Mouse (Mus musculus) MEL (cell line): ENCODE measurements around the gene Acta2.

ENCODE experiments used
- CHD2 ChIP-seq: IDR thresholded peaks from 2 replicates; pipeline ENCODE4 v1.6.1; 2011; ENCODE audit warnings: low read length, improper control_type of control experiment
- CTCF ChIP-seq, 3 experiments: IDR thresholded peaks in 2 of 3; conservative IDR thresholded peaks in 1 of 3; 2 replicates each; pipeline ENCODE4 v1.5.1; 2011 to 2012; ENCODE audit warnings: low read length in 3 of 3, low read depth in 2 of 3, mild to moderate bottlenecking in 2 of 3, improper control_type of control experiment in 1 of 3, inconsistent platforms in 1 of 3, mixed read lengths in 1 of 3, moderate library complexity in 1 of 3; ENCODE audit not compliant: control insufficient read depth in 1 of 3, insufficient read depth in 1 of 3, poor library complexity in 1 of 3, severe bottlenecking in 1 of 3
- E2F4 ChIP-seq: IDR thresholded peaks from 2 replicates; pipeline ENCODE4 v1.6.1; 2011; ENCODE audit warnings: low read depth, low read length, improper control_type of control experiment, borderline replicate concordance
- MAFK ChIP-seq: IDR thresholded peaks from 2 replicates; pipeline ENCODE4 v1.6.1; 2011; ENCODE audit warnings: low read depth, mild to moderate bottlenecking, low read length, improper control_type of control experiment, borderline replicate concordance
- MAX ChIP-seq: IDR thresholded peaks from 2 replicates; pipeline ENCODE4 v1.6.1; 2011; ENCODE audit warnings: low read length, improper control_type of control experiment
- MYC ChIP-seq: IDR thresholded peaks from 2 replicates; pipeline ENCODE4 v1.6.1; 2011; ENCODE audit warnings: low read depth, mild to moderate bottlenecking, low read length, improper control_type of control experiment, moderate library complexity
- POLR2A ChIP-seq, 2 experiments: IDR thresholded peaks; 2 replicates each; pipeline ENCODE4 v1.6.1; 2011 to 2012; ENCODE audit warnings: low read length in 2 of 2, mild to moderate bottlenecking in 2 of 2, control low read depth in 1 of 2, improper control_type of control experiment in 1 of 2, low read depth in 1 of 2, moderate library complexity in 1 of 2; ENCODE audit not compliant: control insufficient read depth in 1 of 2, insufficient read depth in 1 of 2, poor library complexity in 1 of 2
- SMC3 ChIP-seq: IDR thresholded peaks from 2 replicates; pipeline ENCODE4 v1.6.1; 2011; ENCODE audit warnings: low read depth, low read length, improper control_type of control experiment
- USF2 ChIP-seq, 2 experiments: IDR thresholded peaks; 2 replicates each; pipeline ENCODE4 v1.6.1; 2011 to 2012; ENCODE audit warnings: improper control_type of control experiment in 2 of 2, low read length in 2 of 2, borderline replicate concordance in 1 of 2, inconsistent platforms in 1 of 2, low read depth in 1 of 2, mild to moderate bottlenecking in 1 of 2; ENCODE audit not compliant: insufficient read depth in 1 of 2
- ZC3H11A ChIP-seq: IDR thresholded peaks from 2 replicates; pipeline ENCODE4 v1.6.1; 2012; ENCODE audit warnings: low read depth, mild to moderate bottlenecking, inconsistent platforms, low read length, improper control_type of control experiment

GRCm38 (mm10) chr19:34206760-34207440, 48.5 kb downstream of the Acta2 start:
- TF ChIP-seq MAX (no peak), CTCF (IDR thresholded peaks at IDR 0.05 in 2 of 3, conservative IDR thresholded peaks at IDR 0.05 in 1 of 3; ENCODE audit: control insufficient read depth in 1 of 3, insufficient read depth in 1 of 3, low read depth in 2 of 3, low read length in 3 of 3, poor library complexity in 1 of 3, severe bottlenecking in 1 of 3) (no peak), POLR2A (IDR thresholded peaks at IDR 0.05; ENCODE audit: control insufficient read depth in 1 of 2, insufficient read depth in 1 of 2, low read depth in 1 of 2, low read length in 2 of 2, poor library complexity in 1 of 2) (no peak), MYC (no peak), ZC3H11A (no peak), SMC3 (no peak), MAFK (no peak), USF2 (IDR thresholded peaks at IDR 0.05; ENCODE audit: borderline replicate concordance in 1 of 2, insufficient read depth in 1 of 2, low read depth in 1 of 2, low read length in 2 of 2) (no peak), E2F4 (no peak), CHD2 (no peak)
